Mouse (Mus musculus) neural tube, embryonic 10.5 days (tissue): ENCODE data around the gene Scpep1.
"Not testable (repeated sequence)": the region's sequence is repeated elsewhere in the genome, so short reads cannot be mapped to it uniquely, and the experiment has no call there.

Experiments
- DNase-seq: peaks from one replicate; pipeline ENCODE4 v3.0.0-alpha.2; 2017; ENCODE audit warnings: low spot score; ENCODE audit errors: extremely low spot score

Gene Scpep1

GRCm38 (mm10) chr11:88926566-88926965 lies 28.7 kb downstream of the Scpep1 start:
- no peak for DNase-seq

GRCm38 (mm10) chr11:88909388-88910036 lies 45.8 kb downstream of the Scpep1 start:
- no peak for DNase-seq

- DNase-seq: peak; percentile 27
Measured at GRCm38 (mm10) chr11:88908557-88909211, 46.6 kb downstream of the Scpep1 start.

GRCm38 (mm10) chr11:88907886-88908285 lies 47.4 kb downstream of the Scpep1 start:
- DNase-seq: no peak

GRCm38 (mm10) chr11:88905621-88906020 lies 49.6 kb downstream of the Scpep1 start:
- DNase-seq: no peak

- no peak for DNase-seq
Measured at GRCm38 (mm10) chr11:88904080-88904479, 51.2 kb downstream of the Scpep1 start.

GRCm38 (mm10) chr11:88902762-88903161 lies 52.5 kb downstream of the Scpep1 start:
- no peak for DNase-seq

GRCm38 (mm10) chr11:88901341-88901802 lies 53.9 kb downstream of the Scpep1 start:
- DNase-seq: no peak

GRCm38 (mm10) chr11:88899561-88899960 lies 55.7 kb downstream of the Scpep1 start:
- no peak for DNase-seq

GRCm38 (mm10) chr11:88898380-88898763 lies 56.9 kb downstream of the Scpep1 start:
- DNase-seq: no peak

- peak; percentile 23 for DNase-seq
Measured at GRCm38 (mm10) chr11:88897624-88898379, 57.5 kb downstream of the Scpep1 start.

- DNase-seq: not testable (repeated sequence)
Measured at GRCm38 (mm10) chr11:88895800-88896232, 59.4 kb downstream of the Scpep1 start.

- not testable (repeated sequence) for DNase-seq
Measured at GRCm38 (mm10) chr11:88895235-88895634, 60.0 kb downstream of the Scpep1 start.

- DNase-seq: not testable (repeated sequence)
Measured at GRCm38 (mm10) chr11:88894279-88894678, 61.0 kb downstream of the Scpep1 start.

- not testable (repeated sequence) for DNase-seq
Measured at GRCm38 (mm10) chr11:88893501-88893900, 61.8 kb downstream of the Scpep1 start.

GRCm38 (mm10) chr11:88892789-88893188 lies 62.5 kb downstream of the Scpep1 start:
- DNase-seq: not testable (repeated sequence)

- not testable (repeated sequence) for DNase-seq
Measured at GRCm38 (mm10) chr11:88891921-88892561, 63.2 kb downstream of the Scpep1 start.

GRCm38 (mm10) chr11:88891446-88891845 lies 63.8 kb downstream of the Scpep1 start:
- DNase-seq: not testable (repeated sequence)

GRCm38 (mm10) chr11:88890904-88891303 lies 64.4 kb downstream of the Scpep1 start:
- DNase-seq: not testable (repeated sequence)

- no peak for DNase-seq
Measured at GRCm38 (mm10) chr11:88888996-88889395, 66.3 kb downstream of the Scpep1 start.

- no peak for DNase-seq
Measured at GRCm38 (mm10) chr11:88884376-88885065, 70.7 kb downstream of the Scpep1 start.
